Mouse (Mus musculus): ENCODE measurements around the gene 4931423N10Rik.

DNA sequence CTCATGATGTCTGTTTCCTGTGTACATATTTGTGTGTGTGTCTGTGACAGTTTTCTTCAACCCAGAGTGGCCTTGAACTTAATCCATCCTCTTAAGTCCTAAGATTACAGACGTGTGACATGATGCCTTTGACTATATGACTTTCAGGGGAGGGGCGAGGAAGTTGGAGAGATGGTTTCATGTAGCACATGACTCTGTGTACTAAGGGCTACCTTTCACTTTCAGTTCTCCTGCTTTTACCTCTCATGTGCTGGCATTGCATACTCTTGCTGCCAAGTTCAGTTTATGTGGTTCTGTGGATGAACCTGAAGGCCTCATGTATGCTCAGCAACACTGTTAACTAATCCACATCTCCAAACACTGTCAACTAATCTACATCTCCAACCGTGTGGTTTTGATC lies 35.0 kb upstream of the 4931423N10Rik start:
- TF ChIP-seq CTCF (IDR thresholded peaks at IDR 0.05; ENCODE audit: extremely low read depth, insufficient read depth, insufficient read length, insufficient replicate concordance): no peak
- no peak for TF ChIP-seq POLR2A (IDR thresholded peaks at IDR 0.05; ENCODE audit: low read depth, low read length)
